Mouse (Mus musculus): ENCODE data around the gene Hs6st3.

The Hs6st3 gene

GRCm38 (mm10) chr14:119815616-119816015 lies 677.5 kb downstream of the Hs6st3 start:
- no peak for DNase-seq

DNA sequence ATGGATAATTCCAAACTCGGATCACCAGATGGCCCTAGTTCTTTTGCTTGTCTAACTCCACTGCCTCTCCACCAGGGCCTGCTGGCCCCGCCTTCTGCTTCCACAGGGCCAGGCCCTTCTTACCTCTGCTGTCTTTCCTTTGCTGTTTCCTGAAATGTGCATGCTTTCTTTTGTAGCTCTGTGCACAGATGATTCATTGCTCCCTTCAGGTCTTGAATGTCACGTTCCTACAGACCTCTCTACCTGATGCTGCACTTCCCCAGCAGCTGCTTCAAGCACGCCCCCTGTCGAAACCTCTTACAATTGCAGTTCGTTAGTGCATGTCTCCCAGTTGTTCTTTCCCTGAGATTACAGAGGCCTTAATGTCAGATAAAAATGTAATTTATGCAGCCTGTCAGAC lies 682.4 kb downstream of the Hs6st3 start:
- DNase-seq, result no peak

DNA sequence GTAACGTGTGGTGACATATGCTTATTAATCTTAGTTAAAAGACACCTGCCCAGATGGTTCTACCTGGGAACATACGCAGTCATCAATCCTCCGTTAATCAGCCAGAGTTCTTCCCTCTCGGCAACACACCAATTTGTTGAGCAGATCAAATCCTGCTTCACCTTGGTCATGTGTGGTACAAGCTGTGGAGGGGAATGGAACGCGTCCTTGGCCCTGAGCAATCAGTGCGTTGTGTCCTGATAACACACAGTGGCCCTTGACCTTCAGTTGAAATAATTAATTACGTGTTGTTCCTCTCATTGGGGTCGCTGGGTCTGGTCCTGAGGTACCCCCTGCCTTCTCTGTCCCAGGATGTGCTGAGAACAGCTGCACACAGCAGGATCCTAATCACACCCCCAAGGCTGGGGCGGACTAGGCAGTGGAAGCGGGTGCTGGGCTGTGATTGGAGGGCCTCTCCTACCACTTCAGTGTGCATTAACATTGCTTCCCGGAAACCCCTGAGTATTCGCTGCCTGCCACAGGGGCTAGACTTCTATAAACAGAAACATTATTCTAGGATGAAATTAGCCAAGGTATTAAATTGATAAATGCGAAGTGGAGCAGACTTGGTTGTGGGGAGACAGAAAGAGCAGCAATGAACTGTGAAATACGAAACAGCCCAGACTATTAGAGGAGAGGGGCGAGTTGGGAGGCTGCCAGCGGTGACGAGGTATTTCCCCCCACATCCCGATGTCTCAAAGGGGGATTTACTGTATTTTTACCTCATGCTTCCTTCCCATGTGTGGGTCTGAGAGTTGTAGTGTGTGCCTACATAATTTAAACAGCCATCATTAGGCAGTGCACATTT lies 693.2 kb downstream of the Hs6st3 start:
- DNase-seq, result no peak

DNA sequence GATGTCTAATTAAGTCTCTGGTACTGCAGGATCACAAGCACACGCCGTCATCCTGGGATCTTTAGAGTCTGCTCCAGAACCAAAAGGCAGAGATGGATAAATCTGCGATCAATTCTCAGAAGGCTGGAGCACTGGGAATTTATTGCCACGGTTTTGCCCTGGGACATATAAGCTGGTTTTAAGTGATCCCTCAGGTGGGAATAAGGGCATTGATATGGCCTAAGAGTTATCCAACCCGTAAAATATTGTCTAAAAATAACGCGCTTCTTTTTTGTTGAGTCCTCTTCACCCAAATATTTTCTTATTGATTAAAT lies 693.8 kb downstream of the Hs6st3 start:
- DNase-seq, result no peak

DNA sequence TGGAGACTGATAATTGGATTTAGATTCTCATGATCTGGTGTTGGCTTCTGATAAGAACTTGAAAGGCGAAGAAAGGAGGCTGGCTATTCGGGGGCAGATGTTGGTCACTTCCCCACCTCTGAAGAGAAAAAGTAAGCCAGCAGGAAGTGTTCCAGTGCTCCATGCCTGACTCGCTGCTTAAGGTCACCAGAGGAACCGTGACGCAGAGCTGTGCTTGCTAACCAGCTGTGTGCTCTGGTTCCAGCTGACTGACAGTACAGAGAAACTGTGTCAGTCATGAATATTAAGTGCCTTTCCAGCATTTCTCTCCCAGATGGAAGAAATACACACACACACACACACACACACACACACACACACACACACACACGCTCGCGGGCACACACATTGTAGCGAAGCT lies 694.8 kb downstream of the Hs6st3 start:
- no peak for DNase-seq

GRCm38 (mm10) chr14:119834008-119834700 lies 696.0 kb downstream of the Hs6st3 start:
- DNase-seq, result no peak

- no peak for DNase-seq
These were observed 697.9 kb downstream of the Hs6st3 start for GRCm38 (mm10) chr14:119836051-119836450.

- DNase-seq, result no peak
These were observed 709.4 kb downstream of the Hs6st3 start for GRCm38 (mm10) chr14:119847540-119847939.

GRCm38 (mm10) chr14:119848759-119849298 lies 710.7 kb downstream of the Hs6st3 start:
- no peak for DNase-seq

DNA sequence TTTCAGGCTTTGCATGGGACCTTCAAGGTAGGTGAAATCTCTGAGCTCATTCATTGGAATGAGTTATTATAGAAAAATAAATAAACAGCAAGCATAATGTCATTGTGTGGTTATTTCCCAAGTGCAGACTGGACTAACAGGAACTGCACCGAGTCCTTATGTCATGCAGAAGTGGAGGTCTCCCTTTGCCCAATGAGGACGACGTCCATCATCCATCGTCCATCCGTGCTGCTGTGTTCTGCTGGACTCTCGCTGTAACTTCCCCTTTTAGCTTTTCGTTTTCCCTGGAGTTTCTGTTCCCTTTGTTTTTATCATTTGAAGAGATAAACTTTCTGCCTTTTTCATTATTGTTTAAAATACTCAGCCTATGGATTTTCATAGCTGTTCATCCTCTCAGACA lies 711.2 kb downstream of the Hs6st3 start:
- no peak for DNase-seq

GRCm38 (mm10) chr14:119852139-119852538 lies 714.0 kb downstream of the Hs6st3 start:
- DNase-seq, result no peak

- peak; percentile 37 for DNase-seq
These were observed 719.5 kb downstream of the Hs6st3 start for GRCm38 (mm10) chr14:119857338-119858291.

GRCm38 (mm10) chr14:119873617-119874016 lies 735.5 kb downstream of the Hs6st3 start:
- no peak for DNase-seq

DNA sequence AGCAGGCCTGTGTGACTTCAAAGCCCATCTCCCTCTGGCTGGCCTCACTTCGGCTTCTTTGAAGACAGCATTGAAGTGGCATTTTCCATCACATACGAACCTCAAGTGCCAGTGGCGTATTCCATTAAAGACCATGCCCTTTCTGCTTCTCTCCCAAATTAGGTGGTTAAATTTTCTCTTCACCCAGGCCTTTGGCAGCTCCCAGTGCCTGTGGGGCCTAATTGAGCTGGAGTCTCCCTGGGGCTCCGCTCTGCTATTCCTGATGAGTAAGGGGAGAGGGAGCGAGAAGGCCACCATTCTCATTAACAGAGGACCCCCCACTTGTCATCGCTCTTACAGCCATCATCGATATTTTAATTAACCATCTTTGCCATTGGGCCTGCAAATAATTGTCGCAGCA lies 754.8 kb downstream of the Hs6st3 start:
- no peak for DNase-seq

GRCm38 (mm10) chr14:119895097-119895496 lies 757.0 kb downstream of the Hs6st3 start:
- DNase-seq, result no peak

DNA sequence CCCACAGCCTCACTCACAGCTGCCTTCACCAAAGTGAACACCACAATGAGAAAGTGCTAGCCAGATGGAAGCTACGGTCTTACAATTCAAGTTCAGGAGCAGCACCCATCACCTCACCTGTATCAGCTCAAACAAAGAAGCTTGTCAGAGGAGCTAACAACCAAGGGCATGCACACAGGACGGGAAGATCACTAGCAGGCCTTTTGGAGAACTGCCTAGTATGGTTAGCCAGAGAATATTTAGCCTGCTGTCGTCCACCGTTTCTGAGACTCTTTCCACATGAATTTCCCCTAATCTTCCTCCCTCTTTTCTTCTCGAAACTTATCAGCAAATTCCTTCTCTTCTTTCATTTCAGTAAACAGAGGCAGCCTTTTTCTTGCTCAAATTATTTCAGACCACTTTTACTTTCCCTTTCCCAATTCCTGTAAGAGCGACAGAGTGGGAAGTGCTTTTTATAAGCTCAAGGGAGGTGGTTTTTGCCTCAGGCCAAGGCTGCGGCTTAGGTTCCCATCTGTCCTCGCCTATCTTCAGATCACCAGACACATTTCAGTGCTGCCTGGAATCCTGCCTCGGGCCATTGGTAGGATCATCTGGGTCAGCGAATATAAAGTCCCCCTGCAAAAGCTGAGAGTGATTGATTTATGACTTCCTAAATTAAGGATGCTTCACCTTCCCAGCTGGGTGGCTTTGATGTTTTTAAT lies 757.8 kb downstream of the Hs6st3 start:
- no peak for DNase-seq

GRCm38 (mm10) chr14:119902486-119902885 lies 764.3 kb downstream of the Hs6st3 start:
- DNase-seq, result no peak

- DNase-seq, result no peak
These were observed 770.0 kb downstream of the Hs6st3 start for GRCm38 (mm10) chr14:119908032-119908675.

DNA sequence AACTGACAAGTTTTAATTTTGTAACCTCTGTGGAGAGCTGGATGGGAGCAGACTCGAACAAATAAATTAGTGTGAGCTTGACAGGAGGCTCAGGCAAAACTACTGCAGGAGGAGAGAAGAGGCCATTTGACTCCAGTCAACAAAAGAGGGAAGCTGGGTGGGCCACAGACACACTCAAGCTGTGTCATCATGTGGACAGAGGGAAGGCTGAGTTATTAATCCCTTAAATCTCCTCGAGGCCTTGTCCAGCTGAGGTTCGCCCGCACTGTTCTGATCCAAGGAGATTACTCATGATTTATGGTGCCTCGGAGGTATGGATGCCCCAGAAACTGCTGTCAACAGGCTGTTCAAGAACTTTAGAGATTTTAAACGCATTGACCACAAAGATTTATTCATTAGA lies 776.4 kb downstream of the Hs6st3 start:
- no peak for DNase-seq

DNA sequence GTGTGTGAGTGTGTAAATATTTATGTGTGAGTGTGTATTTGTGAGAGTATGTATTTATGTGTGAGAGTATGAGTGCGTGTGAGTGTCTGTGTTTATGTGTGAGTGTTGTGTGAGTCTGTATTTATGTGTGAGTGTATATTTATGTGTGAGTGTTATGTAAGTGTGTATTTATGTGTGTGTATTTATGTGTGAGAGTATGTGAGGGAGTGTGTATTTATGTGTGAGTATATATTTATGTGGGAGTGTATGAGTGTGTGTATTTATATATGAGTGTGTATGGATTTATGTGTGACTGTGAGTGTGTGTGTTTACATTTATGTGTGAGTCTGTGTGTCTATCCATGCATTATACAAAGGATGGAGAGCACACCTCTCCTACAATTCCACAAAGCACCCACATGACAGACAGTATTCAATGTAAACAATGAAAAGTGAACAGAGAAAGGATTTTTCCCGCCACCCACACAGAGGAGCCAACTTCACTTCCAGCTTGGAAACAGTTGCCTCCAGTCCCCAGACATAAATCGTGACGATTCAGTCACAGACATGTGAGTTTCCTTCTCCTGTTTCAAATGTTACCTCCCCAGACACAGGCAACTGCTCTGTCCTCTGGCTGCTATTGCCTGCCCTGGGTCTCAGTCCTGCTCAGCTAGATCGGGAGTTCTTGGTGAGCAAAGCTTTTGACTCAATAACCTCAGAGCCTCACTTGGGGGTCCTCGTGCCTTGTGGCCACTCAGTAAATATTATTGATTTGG lies 780.3 kb downstream of the Hs6st3 start:
- DNase-seq, result no peak

- DNase-seq, result no peak
These were observed 781.0 kb downstream of the Hs6st3 start for GRCm38 (mm10) chr14:119919177-119919576.

All from right cerebral cortex, postnatal 14 days (tissue).